Mouse (Mus musculus): Measurements from ENCODE around the gene Itk.

DNA sequence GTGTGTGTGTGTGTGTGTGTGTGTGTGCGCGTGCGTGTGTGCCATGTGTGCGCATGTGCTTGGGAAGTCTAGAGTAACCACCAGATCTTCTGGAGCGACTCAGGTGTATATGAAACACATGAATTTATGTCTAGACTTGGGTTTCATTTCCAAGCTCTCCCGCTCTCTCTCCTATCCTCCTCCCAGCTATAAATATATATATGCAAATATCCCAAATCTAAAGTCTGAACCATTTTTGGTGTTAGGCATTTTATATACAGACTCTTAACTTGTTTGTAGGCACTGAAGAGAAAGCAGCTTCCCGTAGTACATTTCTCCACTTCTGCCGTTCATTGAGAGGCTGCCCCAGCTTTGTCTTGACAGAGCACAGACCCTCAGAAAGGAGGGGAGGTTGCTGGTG is 57.1 kb downstream of the Itk start:
- TF ChIP-seq CTCF (IDR thresholded peaks at IDR 0.05; ENCODE audit: borderline replicate concordance, extremely low read depth, insufficient read depth, insufficient read length) (no peak), POLR2A (IDR thresholded peaks at IDR 0.05; ENCODE audit: borderline replicate concordance, extremely low read depth, insufficient read depth, insufficient read length, poor library complexity, severe bottlenecking) (no peak)
